Mouse (Mus musculus): ENCODE measurements at regions not wholly inside any gene's neighbourhood (a gene's known extent, or its start where the extent isn't known, plus 50 kb on each side); places are given as distances from the start of the nearest gene placed in this dataset.

DNA sequence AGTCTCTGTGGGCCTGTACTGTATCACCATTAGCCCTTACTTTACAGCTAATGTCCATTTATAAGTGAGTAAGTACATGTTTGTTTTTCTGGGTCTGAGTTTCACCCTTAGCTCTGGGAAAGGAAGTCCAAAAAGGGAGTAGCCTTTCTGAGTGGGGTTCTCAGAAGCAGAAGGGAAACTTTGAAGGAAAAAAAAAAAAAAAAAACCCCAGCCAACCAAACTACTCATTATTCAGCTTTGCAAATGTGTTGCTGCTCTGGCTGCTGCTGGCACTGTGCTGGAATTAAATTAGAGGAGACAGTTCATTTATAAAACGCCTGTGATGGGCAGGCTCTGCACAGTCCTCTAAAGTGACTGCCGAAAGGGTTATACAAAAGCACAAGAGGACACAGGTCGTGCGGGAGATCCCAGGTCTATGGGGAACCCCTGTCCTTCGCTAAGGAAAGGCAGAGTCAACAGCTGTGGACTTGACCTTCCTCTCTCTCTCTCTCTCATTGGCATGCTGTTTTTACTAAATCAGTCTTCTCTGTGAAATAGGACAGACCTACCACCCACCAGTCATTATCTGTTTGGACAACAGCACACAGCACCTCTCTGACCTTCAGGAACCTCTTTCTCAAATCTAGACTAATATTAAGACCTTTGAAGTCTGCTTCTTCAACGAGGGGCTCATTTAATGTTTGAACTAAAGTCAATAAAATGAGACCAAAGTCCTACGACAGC, 165.4 kb downstream of the Cd47 start:
- peak; percentile 45 for DNase-seq (ENCODE audit: low read depth, low spot score)

- no peak for DNase-seq (ENCODE audit: low read depth, low spot score)
Measured at GRCm38 (mm10) chr16:49966251-49966588, 165.9 kb downstream of the Cd47 start.

GRCm38 (mm10) chr16:49967110-49967509, 166.8 kb downstream of the Cd47 start:
- no peak for DNase-seq (ENCODE audit: low read depth, low spot score)

- no peak for DNase-seq (ENCODE audit: low read depth, low spot score)
Measured at GRCm38 (mm10) chr16:49968291-49968870, 168.0 kb downstream of the Cd47 start.

GRCm38 (mm10) chr16:49969035-49969434, 168.7 kb downstream of the Cd47 start:
- no peak for DNase-seq (ENCODE audit: low read depth, low spot score)

- DNase-seq (ENCODE audit: low read depth, low spot score) = no peak
Measured at GRCm38 (mm10) chr16:49969693-49970296, 169.5 kb downstream of the Cd47 start.

- peak; percentile 51 for DNase-seq (ENCODE audit: low read depth, low spot score)
Measured at GRCm38 (mm10) chr16:49970297-49970804, 170.0 kb downstream of the Cd47 start.

DNA sequence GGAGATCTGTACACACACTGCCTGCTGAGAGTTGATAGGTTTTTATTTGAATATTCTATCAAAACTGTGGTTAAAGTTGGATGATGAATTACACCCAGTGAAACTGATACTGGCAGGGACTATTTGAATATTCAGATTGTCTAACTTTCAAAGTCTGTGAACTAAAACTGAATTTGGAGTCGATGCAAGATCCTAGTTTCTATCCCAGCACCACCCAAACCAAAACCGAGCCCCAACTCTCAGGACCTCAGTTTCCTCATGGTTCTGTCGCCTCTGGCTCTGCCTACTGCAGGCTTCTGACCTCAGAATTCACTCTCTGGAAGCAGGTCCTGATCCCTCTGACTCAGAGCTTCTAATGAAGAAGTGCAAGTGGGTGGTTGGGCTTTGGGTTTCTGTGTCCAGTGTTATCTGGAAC, 170.8 kb downstream of the Cd47 start:
- no peak for DNase-seq (ENCODE audit: low read depth, low spot score)

GRCm38 (mm10) chr16:49977276-49977675, 176.9 kb downstream of the Cd47 start:
- DNase-seq (ENCODE audit: low read depth, low spot score) = no peak

DNA sequence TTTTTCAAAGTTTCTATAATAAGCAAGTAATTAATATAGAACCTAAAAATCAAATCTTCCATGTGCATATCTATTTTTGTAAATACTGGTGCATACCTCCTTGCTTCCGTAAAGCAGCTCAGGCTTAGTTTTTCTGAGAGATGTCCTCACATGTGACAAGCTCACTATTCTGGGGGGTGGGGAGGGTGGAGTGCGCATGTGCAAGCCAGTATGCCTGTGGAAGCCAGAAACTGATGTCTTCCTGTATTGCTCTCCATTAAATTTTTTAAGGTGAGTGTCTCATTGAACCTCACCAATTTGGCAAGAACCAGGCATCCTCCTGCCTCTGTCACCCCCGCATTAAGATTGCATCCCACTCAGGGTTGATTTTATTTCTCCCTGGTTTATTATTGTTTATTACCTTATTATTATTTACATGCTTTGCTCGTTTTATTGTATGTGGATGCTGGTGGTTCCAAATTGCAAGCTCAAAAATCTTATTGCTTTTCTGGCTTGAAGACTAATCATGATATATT, 179.2 kb downstream of the Cd47 start:
- DNase-seq (ENCODE audit: low read depth, low spot score) = no peak

- DNase-seq (ENCODE audit: low read depth, low spot score) = peak; percentile 64
Measured at GRCm38 (mm10) chr16:49980178-49980646, 179.9 kb downstream of the Cd47 start.

DNA sequence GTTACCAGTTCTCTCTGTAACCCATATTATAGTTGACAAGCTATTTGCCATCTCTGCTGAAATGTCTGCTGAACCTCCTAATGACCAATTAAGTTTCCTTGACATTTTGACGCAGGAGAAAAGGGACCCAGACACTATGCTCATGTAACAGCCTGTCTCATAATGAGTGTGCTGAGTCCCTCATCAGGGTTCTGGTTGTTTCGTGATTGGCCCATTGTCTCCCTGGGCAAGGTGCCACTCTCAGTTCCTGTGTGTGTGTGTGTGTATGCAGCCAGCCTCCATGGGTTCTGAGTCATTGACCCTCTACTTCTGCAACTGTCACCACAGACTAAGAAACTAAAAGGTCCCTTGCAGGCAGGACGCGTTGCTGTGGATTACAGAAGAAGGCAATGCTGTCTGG, 181.8 kb downstream of the Cd47 start:
- no peak for DNase-seq (ENCODE audit: low read depth, low spot score)

DNA sequence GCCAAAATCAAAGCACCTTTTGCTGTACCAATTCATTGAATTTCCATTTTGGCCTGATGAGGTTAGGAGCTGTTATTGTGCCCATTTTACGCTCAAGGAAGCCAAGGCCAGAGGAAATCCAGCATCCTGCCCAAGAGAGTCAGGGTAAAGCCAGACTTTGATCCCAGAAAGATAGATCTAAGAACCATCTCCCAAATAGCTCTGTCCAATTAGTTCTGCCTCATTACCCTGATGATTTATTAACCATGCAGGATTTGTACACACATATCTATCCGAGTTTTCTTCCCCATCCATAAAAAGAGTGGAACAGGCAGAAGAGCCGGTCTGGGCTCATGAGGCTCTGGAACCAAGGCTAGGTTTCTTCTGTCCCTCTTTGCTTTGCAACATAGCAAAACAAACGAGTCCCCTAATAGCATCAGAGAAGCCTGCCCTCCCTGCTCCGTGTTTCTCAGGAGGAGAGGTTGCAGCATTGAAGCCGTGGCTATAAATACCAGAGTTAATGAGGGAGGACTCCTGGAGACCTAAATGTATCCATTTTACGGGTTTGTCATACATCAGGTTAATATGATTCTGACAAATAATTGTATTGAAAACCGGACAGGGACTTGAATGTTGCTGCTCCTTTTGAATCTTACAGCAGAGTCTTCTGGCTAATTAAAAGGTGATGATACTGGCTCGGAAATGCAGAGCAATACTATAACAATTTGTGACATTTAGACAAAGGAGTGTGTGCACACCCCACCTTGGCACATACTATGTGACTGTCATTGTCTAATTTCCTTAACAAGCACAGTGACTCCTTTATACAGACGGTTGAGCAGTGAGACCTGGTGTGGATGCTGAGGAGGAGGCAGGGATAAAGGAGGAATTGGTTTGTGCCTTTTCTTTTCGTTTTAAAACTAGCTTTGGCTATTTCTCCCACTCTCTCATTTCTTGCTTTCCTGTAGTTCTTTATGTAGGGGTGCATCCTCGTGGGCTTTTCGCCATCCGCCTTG, 185.0 kb downstream of the Cd47 start:
- DNase-seq (ENCODE audit: low read depth, low spot score) = no peak

GRCm38 (mm10) chr16:49986954-49987353, 186.6 kb downstream of the Cd47 start:
- no peak for DNase-seq (ENCODE audit: low read depth, low spot score)

DNA sequence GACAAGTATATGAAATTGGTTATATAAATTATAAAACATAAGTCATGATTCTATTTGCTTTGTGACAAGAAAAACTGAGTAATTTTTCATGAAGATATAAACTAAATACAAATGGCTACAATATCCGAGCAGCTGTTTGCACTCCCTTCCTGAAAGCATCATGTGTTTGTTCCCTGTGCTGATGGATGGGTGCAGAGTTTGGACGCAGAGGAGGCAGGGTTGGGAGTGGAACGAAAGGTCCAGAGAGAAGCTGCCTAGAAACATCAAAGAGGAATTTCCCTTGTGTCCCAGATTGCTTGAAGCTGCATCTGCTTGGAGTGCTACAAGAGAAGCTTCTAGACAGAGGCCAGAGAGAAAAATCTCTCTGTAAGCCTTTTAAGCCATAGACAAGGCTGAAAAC, 195.5 kb downstream of the Cd47 start:
- no peak for DNase-seq (ENCODE audit: low read depth, low spot score)

DNA sequence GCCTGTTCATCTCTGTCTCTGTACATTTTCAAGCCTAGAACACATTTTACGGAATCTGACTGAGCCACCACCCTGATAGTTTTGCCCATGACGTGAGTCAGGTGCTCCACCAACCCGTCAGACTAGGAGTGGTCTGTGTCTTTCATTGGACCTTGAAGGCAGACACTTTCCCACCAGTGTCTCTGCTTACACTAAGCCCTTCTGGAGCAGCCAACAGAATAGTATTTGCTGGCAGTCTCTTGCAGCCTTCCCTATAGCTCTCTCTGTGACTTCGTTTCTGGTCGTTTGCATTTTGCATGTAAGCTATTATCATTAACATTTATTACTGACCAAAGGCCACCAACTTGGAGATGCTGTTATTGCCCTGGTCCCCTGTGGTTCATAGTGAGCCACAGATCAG, 196.3 kb downstream of the Cd47 start:
- DNase-seq (ENCODE audit: low read depth, low spot score) = no peak

DNA sequence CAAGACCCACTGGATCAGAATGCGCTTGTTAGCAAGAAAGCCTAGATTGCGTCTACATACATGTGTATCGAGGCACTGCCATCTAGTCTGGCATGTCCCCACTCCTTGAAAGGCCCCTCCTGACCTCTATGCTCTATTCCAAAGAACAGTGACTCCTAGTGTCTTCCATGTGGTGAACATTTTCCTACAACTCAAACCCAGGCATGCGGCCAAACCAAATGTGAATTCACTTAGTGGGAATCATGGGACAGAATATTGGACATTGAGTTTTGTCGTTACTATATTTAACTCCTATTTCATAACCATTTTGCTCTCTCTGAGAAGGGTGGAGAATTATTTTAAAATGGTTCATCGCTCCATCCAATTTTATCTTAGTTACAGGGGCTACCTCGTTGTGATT, 196.7 kb downstream of the Cd47 start:
- DNase-seq (ENCODE audit: low read depth, low spot score) = no peak

GRCm38 (mm10) chr16:50000805-50001204, 200.5 kb downstream of the Cd47 start:
- no peak for DNase-seq (ENCODE audit: low read depth, low spot score)

GRCm38 (mm10) chr16:50001662-50002455, 201.5 kb downstream of the Cd47 start:
- DNase-seq (ENCODE audit: low read depth, low spot score) = no peak

- DNase-seq (ENCODE audit: low read depth, low spot score) = no peak
Measured at GRCm38 (mm10) chr16:50002456-50002788, 202.1 kb downstream of the Cd47 start.

DNA sequence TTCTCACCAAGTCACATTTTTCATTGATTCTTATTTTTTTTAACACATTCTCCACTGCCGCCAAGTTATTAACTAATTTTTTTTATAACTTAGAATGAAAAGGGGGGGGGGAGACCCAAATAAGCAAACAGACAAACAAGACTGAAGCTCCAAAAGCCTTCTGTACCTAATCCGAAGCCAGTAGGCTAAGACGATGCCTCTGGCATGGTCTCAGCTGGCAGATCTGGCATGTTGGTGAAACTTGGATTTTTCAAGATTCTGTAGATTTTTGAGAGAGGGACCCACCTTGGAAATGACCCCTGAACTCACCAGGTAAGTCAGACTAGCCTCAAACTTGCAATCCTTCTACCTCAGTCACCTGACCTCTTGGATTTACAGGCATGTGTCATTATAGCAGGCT, 208.7 kb downstream of the Cd47 start:
- DNase-seq (ENCODE audit: low read depth, low spot score) = no peak
